Mouse (Mus musculus): ENCODE data around the gene Treh. TPM values are rescaled to one million over a fixed set of nuclear protein-coding genes. Genes with fewer than 3 reads are reported as not detected.

Treh gene
- polyA plus RNA-seq, 1 experiment from 2014 or later: not detected

DNA sequence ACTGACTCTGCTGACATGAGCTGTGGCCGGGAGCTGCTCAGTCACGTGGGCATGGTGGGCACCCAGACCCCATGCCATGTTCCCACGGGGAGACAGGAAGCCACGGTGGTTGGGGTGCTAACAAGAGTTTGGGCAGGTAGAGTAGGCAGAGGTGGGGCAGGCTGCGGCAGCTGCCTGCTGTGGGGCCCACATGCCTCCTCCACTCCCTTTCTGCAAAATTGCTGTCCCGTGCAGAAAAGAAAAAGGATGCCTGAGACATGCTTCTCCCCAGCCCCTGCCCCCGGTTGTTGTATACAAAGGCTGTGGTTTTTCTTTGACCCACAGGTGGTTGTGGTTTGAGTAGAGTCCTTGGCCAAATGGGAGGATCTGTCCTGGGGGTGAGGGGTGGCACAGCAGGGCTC is 24.2 kb upstream of the Treh start:
- Histone ChIP-seq H3K27ac (ENCODE audit: low read depth) (no peak overlapping the region), H3K4me3 (ENCODE audit: low read depth, low read length) (no peak overlapping the region), H3K9ac (no peak overlapping the region), H3K36me3 (ENCODE audit: insufficient read depth) (no peaks in the 10 kb centered on the region), H3K4me2 (no peak overlapping the region), H3K4me1 (ENCODE audit: insufficient read depth) (no peaks in the 10 kb centered on the region), H3K9me3 (ENCODE audit: low read depth, low read length) (no peaks in the 10 kb centered on the region), H3K27me3 (ENCODE audit: insufficient read depth, low read length) (no peaks in the 10 kb centered on the region)
- TF ChIP-seq CTCF (IDR thresholded peaks at IDR 0.05; ENCODE audit: low read depth): no peak
- DNase-seq (no peak), ATAC-seq (ENCODE audit: insufficient read depth) (no peak)
- 63% methylated on average over 7 of the region's 7 CpGs for WGBS

DNA sequence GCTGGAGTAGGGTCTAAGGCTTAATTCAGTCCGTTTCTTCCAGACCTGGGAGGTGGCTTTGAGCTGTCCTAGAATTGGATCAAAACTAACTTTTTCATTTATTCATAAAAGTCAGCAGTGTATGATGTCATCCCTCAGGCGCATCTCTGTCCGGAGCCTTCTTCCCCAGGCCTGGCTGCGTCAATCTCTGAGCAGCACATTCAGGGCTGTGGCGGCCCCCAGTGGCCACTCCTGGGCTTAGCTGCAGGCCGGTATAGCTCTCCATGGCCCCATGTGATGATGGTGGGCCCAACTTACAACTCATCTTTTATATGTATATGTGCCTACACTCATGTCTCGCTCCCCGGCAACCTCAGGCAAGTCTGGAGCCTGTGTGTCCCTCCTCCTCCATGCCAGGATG is 21.0 kb upstream of the Treh start:
- DNase-seq (peak; percentile 83), ATAC-seq (ENCODE audit: insufficient read depth) (peak; percentile 73; the same call in 1 of the 2 replicates)
- Histone ChIP-seq H3K36me3 (ENCODE audit: insufficient read depth) (no peaks in the 10 kb centered on the region), H3K4me3 (ENCODE audit: low read depth, low read length) (no peak overlapping the region), H3K9ac (no peak overlapping the region), H3K27ac (ENCODE audit: low read depth) (no peak overlapping the region), H3K4me1 (ENCODE audit: insufficient read depth) (no peaks in the 10 kb centered on the region), H3K9me3 (ENCODE audit: low read depth, low read length) (no peaks in the 10 kb centered on the region), H3K4me2 (no peak overlapping the region), H3K27me3 (ENCODE audit: insufficient read depth, low read length) (no peaks in the 10 kb centered on the region)
- TF ChIP-seq CTCF (IDR thresholded peaks at IDR 0.05; ENCODE audit: low read depth): peak; percentile 90
- 9% methylated on average over 8 of the region's 8 CpGs for WGBS

DNA sequence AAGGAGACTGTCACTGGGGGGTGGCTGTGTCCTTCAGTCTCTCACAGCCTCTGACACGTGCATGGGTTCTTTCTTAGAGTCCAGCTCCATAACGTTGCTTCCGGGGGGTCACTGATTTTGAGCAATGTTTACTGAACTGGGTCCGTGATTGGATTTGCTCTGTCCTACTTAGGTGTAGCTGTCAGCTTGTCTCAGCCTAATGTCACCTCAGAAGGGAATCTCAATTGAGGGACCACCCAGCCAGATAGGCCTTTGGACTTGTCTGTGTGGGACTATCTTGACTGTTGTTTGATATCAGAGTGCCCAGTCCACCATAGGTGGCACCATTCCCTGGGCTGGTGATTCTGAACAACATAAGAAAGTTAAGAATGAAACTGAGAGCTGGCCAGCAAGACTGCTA is 19.1 kb upstream of the Treh start:
- H3K27ac ChIP-seq (ENCODE audit: low read depth): no peak overlapping the region
- no peak overlapping the region for H3K9ac ChIP-seq
- TF ChIP-seq CTCF (IDR thresholded peaks at IDR 0.05; ENCODE audit: low read depth): no peak
- no peaks in the 10 kb centered on the region for H3K27me3 ChIP-seq (ENCODE audit: insufficient read depth, low read length)
- H3K4me1 ChIP-seq (ENCODE audit: insufficient read depth): no peaks in the 10 kb centered on the region
- ATAC-seq (ENCODE audit: insufficient read depth) (no peak), DNase-seq (no peak)
- WGBS: 57% methylated on average over 4 of the region's 4 CpGs
- H3K4me3 ChIP-seq (ENCODE audit: low read depth, low read length): no peak overlapping the region
- no peaks in the 10 kb centered on the region for H3K9me3 ChIP-seq (ENCODE audit: low read depth, low read length)
- no peaks in the 10 kb centered on the region for H3K36me3 ChIP-seq (ENCODE audit: insufficient read depth)
- H3K4me2 ChIP-seq: no peak overlapping the region

DNA sequence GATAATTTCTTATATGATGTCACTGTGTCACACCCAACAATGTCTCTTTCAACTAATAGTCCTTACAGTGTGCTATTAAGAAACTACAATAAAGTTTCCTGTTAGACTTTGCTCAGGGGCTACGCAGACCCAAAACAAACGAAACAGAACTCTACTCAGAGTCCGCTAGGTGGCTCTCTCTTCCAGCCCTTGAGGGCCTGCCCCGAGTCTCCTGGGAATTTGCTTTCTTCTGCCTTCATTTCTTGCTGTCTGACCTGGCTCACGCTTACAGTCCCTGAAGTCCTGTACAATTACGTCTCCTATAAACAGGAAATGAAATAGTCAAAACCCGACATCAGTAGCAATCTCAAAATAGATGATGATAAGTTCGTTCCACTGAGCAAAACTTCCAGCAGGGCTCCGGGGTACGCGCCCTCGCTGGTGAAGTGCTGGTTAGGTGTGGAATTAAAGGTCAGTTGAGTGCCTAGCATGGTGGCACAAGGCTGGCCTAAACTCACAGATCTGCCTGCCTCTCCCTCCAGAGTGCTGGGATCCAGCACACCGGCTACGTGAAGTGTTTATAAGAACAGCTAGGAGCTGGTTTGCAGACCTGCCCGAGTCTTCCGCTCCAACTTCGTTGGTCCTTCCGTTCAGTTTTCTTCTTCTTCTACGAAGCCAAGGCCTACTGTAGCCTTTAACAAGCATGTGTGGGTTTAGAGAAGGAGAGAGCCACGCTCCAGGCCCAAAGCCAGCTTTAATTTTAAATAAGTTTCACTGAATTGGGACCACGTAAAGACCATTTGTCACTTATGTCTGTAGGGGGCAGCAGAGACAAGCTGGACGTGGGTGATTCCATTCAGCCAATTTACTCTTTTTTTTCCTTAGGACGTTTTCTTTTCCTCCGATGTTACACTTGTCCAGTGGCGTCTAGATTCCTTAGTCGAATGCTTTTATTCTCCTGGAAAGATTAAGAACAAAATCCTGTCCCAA is 17.7 kb upstream of the Treh start:
- TF ChIP-seq CTCF (IDR thresholded peaks at IDR 0.05; ENCODE audit: low read depth): peak; percentile 82
- H3K9ac ChIP-seq: peak overlapping the region; percentile 23; the same call in 1 of the 2 replicates
- peak overlapping the region; percentile 26 for H3K4me3 ChIP-seq (ENCODE audit: low read depth, low read length)
- H3K27ac ChIP-seq (ENCODE audit: low read depth): peak overlapping the region; percentile 36; the same call in 1 of the 2 replicates
- peak; percentile 95 for DNase-seq
- WGBS: 22% methylated on average over 26 of the region's 26 CpGs
- H3K9me3 ChIP-seq (ENCODE audit: low read depth, low read length): no peaks in the 10 kb centered on the region
- ATAC-seq (ENCODE audit: insufficient read depth): peak; percentile 79
- H3K36me3 ChIP-seq (ENCODE audit: insufficient read depth): no peaks in the 10 kb centered on the region
- peak overlapping the region; percentile 63 for H3K4me2 ChIP-seq
- H3K4me1 ChIP-seq (ENCODE audit: insufficient read depth): no peaks in the 10 kb centered on the region
- H3K27me3 ChIP-seq (ENCODE audit: insufficient read depth, low read length): no peaks in the 10 kb centered on the region

DNA sequence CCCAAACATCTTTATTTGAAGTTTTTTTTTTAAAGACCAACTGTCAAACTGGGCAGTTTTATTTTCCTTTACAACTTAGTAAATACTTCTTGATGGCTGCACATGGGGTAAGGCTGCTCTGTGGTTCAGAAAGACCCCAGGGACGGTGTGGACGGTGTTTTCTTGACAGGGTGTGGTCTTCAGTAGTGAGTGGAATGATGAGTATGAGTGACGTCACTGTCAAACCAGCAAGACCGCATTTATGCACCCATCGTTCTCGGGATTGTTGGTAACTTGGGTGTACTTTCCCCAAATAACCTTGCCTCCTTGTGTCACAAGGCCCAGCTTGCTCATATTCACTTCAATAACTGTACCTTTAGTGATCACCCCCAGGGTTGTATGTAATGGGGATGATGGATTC is 9.3 kb upstream of the Treh start:
- no peak overlapping the region for H3K4me2 ChIP-seq
- ATAC-seq (ENCODE audit: insufficient read depth): no peak
- 81% methylated on average over 6 of the region's 6 CpGs for WGBS
- no peaks in the 10 kb centered on the region for H3K9me3 ChIP-seq (ENCODE audit: low read depth, low read length)
- no peak for TF ChIP-seq CTCF (IDR thresholded peaks at IDR 0.05; ENCODE audit: low read depth)
- no peak overlapping the region for H3K4me3 ChIP-seq (ENCODE audit: low read depth, low read length)
- no peaks in the 10 kb centered on the region for H3K4me1 ChIP-seq (ENCODE audit: insufficient read depth)
- no peak overlapping the region for H3K27ac ChIP-seq (ENCODE audit: low read depth)
- no peaks in the 10 kb centered on the region for H3K27me3 ChIP-seq (ENCODE audit: insufficient read depth, low read length)
- H3K9ac ChIP-seq: no peak overlapping the region
- no peak for DNase-seq
- H3K36me3 ChIP-seq (ENCODE audit: insufficient read depth): no peaks in the 10 kb centered on the region

DNA sequence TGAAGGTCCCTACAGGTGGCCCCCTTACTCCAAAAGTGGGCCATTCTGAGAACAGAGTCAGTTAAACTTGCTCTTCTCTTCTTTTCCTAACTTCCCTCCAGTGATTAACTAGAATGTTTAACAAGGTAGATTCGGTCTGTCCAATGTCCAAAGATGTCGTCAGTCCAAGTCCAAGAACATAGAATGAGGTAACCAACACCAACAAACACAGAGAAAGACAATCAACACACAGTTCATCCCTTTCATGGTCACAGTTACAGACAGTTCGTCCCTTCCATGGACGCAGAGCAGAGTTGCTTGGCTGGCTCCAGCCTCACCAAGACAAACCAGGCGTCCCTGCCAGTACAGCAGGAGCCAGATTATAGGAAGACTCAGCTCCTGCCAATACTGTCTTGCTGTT is 1.6 kb upstream of the Treh start:
- no peak for TF ChIP-seq CTCF (IDR thresholded peaks at IDR 0.05; ENCODE audit: low read depth)
- 89% methylated on average over 5 of the region's 5 CpGs for WGBS
- no peaks in the 10 kb centered on the region for H3K27me3 ChIP-seq (ENCODE audit: insufficient read depth, low read length)
- H3K9ac ChIP-seq: no peak overlapping the region
- H3K4me1 ChIP-seq (ENCODE audit: insufficient read depth): no peaks in the 10 kb centered on the region
- H3K4me2 ChIP-seq: no peak overlapping the region
- H3K36me3 ChIP-seq (ENCODE audit: insufficient read depth): no peaks in the 10 kb centered on the region
- no peak for ATAC-seq (ENCODE audit: insufficient read depth)
- no peaks in the 10 kb centered on the region for H3K9me3 ChIP-seq (ENCODE audit: low read depth, low read length)
- H3K27ac ChIP-seq (ENCODE audit: low read depth): no peak overlapping the region
- DNase-seq: no peak
- H3K4me3 ChIP-seq (ENCODE audit: low read depth, low read length): no peak overlapping the region

DNA sequence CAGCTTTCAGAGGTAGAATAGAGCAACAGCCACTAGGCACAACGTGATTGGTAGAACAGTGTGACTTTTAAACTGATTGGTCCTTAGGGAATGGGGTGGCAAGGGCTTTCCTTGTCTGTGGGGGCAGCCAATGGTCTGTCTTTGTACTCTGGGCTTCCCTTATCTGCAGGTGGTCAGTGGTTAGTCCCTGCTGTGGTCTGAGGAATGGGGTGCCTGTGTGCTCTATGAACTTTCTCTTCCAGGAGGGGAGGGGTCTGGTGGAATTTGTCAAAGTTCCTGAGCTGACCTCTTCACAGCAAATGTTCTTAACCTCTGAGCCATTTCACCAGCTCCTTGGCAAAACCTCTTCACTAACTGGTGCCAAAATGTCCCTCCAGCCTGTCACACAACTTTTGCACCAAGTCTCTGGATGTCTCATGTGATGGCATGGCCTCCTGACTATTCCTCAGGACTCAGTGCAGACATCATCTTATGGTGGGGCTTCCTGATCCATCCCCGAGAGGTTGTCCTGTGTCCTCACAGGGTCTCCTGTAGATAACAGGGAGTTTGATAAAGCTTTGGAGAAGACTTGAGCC is 655 bp upstream of the Treh start:
- Histone ChIP-seq H3K36me3 (ENCODE audit: insufficient read depth) (no peaks in the 10 kb centered on the region), H3K4me1 (ENCODE audit: insufficient read depth) (no peaks in the 10 kb centered on the region), H3K27ac (ENCODE audit: low read depth) (no peak overlapping the region), H3K9me3 (ENCODE audit: low read depth, low read length) (no peaks in the 10 kb centered on the region), H3K4me2 (no peak overlapping the region), H3K27me3 (ENCODE audit: insufficient read depth, low read length) (no peaks in the 10 kb centered on the region), H3K4me3 (ENCODE audit: low read depth, low read length) (no peak overlapping the region), H3K9ac (no peak overlapping the region)
- WGBS: 65% methylated on average over 2 of the region's 2 CpGs
- no peak for ATAC-seq (ENCODE audit: insufficient read depth)
- DNase-seq: no peak
- TF ChIP-seq CTCF (IDR thresholded peaks at IDR 0.05; ENCODE audit: low read depth): no peak

Measured in lung, embryonic 14.5 days (tissue).